Mouse (Mus musculus) lung, postnatal 10 days (tissue): ENCODE results near the gene Cntrl.

Experiments
- DNase-seq: peaks from one replicate; pipeline ENCODE4 v3.0.0; 2021

Cntrl gene

DNA sequence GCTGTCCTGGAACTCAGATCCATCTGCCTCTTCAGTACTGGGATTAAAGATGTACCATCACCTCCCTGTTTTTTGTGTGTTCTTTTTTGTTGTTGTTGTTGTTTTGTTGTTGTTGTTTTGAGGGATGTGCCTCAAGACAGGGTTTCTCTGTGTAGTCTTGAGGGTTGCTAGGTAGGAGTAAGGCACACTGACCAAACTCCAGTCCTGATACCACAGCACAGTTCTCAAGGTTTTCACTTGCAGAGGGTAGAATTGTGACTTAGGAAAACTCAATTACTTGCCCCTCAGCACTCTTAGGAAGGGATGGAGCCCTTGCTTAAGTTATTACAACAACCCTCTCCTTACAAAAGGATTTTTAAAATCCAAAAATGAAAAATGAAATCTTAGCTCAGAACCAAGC lies 22.2 kb downstream of the Cntrl start:
- no peak for DNase-seq

DNA sequence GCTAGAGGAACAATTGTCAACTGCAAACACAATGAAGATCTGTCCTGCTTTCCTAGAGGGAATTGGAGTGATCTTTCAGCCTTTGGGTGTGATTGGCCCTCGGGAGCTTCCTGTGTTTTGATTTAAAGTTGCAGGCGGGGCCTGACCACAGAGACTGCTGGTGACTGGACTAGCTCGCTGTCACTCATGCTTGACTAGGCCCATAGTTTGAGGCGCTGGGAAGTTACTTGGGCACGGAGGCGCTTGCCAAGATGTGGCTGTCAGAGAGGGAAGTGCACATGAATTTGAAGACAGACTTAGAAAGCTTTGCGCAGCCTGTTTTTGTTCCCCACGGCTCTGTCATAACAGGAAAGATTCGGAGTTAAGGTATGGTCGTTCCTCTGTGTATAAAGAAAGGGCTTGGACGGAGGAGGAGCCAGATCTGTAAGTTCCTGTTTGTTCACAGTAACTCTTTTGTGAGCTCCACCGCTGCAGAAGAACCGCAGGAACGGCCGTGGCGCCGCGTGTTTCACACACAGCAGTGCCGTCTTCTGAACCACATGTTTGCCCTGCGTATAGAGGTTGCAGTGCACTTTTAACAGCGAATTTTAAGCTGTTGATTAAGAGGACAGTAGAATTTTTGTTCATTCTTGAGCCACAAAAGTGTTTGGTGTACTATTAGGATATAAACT lies 22.8 kb downstream of the Cntrl start:
- peak; percentile 98 for DNase-seq

DNA sequence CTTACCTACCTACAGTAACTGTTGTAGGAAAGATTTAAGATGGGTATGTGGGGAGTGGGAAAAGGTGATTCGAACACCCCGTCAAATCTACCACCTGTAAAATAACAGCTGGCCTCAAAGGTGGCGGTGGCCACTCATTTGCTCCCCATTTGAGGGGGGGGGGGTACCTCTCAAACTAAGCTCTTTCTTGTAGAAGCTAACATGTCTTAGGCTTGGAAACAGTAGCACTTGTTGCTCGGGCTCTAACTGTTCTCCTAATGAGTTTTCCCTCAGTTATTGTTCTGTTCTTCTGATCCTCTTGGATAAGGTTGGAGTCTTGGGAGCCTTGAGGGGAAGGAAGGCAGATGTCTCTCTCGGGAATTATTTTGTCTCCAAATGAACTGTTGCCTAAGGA lies 23.4 kb downstream of the Cntrl start:
- DNase-seq = no peak

DNA sequence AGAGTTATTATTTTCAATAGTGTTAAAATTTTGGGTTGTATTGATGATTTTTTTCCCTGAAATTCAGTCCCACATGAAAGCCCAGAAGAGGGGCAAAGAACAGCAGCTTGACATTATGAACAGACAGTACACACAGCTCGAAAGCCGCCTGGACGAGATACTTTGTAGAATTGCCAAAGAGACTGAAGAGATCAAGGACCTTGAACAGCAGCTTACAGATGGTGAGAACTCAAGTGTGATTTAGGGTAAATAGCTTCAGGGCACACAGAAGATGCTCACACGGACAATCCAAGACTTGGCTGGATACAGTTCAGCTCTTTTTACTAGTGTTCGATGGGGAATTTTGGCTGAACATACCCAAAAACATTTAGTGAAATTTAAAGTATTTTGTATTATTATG lies 24.6 kb downstream of the Cntrl start:
- no peak for DNase-seq

DNA sequence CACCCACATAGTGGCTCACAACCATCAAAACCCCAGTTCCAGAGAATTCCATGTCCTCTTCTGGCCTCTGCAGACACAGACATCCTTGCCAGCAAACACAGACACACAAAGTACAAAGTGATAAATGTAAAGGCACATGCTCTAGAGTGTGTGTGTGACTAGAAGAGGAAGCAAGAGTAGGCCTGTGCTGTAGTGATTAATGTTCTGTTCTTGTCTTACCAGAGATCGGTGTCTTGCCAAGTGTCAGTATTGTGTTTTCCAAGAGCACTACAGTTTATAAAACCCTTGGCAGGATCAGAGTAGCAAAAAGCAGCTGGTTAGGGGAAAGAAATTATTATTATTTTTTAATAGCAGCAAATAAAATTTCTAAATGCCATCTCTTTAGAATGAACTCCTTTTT lies 29.3 kb downstream of the Cntrl start:
- DNase-seq = no peak

DNA sequence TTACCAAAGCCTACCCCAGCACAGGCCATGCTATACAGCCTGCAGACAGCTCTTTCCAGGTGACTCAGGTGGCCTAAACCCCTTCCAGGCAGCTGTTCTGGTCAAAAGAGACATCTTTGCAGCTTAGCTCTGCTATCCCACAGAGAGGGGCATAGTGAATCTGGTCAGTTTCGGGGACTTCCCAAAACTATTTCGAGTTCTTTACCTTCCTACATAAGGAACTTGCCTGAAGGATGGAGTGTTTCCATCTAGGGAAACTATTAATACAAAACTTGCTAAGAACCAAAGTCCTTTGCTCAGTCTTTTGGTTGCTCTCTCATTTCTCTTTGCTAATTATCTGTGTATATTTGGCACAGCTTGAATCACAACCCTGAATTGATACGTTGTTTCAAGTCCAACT lies 32.4 kb downstream of the Cntrl start:
- no peak for DNase-seq

DNA sequence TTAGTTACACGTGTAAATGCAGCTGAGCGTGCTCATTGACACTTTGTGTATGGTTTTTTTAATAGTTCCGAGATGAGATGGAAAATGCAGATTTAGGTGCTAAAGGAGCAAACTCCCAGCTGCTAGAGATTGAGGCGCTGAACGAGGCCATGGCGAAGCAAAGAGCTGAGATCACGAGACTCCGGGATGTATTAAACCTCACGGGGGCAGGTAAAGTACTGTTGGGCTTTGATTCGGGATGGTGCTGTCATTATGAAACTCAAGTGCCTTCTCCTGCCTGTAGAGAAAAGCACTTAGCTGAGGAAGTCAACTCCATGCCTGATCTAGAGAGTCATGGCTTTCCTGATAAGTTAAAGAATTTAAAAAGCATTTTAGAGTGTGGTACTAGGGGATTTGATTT lies 39.5 kb downstream of the Cntrl start:
- DNase-seq = no peak

DNA sequence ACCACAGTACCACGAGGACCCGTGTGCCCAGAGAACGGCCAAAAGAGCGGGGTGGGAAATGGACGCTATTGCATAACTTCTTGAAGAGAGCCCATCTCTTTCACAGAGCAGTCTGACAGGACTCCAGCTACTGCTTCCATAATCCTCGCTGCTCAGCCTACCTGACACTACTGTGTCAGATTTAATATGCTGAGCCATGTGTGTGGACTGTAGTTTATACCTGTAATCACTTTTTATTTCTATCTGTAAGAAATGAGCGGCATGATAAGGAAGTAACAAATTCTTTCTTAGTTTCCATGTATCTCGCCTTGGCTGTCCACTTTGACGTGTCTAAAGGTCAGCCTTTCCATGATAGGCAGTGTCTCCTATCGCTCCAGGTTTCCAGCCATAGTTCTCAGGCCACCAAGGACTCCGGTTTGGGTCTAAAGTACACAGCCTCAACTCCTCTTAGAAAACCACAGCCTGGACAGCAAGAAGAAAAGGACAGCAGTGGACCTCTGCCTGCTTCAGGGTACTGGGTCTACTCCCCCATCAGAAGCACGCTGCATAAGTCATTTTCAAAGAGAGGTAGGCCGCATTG lies 42.1 kb downstream of the Cntrl start:
- no peak for DNase-seq

DNA sequence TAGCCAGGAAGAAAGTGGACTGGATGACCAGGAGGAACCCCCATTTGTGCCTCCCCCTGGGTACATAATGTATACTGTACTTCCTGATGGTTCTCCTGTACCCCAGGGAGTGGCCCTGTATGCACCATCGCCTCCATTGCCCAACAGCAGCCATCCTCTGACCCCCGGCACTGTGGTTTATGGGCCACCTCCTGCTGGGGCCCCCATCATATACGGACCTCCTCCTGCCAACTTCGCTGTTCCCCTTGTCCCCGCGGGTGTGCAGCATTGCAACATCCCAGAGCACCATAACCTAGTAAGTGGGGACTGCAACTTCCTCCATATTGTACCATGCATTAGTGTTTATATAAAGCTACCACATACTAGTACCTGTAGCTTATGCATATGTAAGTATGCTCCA lies 43.9 kb downstream of the Cntrl start:
- no peak for DNase-seq

DNA sequence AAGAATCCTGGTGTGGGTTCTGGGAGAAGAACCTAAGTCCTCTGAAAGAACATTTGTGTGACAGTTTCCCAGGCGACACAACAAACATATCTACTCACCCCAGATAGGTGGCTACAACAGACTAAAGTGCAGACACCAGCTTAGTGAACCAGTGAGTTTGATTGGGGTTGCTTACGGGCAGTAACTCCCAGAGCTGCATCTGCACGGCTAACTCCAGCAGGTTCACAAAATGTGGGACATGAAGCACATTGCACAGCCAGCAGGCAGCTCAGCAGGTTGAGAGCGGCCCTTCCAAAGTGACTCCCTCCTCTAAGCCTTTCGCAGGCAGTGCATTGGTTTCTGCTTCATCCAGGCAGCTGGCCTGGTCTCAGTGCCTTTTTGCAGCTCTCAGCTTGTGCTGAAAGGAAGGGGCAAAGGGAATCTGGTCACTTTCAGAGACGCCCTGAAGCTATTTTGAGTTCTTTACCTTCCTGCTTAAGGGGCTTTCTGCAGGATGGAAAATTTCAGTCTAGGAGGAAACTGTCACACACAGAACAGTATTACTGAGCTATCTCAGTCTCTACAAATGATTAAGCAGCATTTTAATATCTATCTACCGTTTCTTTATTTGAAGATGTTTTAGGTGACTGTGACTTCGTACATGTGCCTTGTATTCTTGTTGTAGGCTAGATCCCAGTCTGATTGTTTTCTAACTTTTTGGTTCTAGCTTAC lies 44.7 kb downstream of the Cntrl start:
- no peak for DNase-seq

DNA sequence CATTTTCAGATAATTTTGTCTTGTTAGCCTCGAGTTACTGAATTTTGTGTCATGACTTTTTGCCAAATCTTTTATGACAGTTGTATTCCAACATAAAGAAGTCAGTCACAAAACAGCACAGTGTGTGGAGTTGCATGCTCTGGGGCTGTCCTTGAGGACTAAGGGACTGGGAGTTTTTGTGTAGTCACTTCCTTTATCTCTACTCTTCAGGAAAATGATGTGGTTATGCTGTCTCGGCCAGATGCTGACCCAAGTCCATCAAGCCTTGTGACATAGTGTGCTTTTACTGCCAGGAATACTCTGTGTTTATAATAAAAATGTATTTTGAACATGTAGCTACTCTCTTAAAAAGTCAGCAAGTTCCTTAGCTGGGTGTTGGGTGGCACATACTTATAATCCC lies 47.7 kb downstream of the Cntrl start:
- DNase-seq = no peak

DNA sequence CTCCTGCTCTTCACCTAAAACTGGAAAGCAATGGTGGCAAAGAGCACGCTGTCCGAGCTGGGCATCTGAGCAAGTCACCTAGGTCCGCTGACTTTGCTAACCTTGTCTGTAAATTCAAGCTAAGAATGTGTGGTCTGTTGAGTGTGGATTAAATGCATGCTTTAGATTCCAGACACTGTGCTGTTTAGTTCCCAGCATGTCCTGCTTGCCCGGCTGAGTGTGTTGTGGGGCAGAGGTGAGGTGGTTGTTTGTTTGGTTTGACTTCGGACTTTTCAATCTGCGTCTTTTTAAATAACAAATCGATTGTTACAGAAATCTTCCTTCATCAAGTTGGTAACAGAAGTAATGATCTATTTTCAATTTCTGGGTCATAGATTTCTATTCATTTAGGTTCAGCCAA lies 48.5 kb downstream of the Cntrl start:
- no peak for DNase-seq

DNA sequence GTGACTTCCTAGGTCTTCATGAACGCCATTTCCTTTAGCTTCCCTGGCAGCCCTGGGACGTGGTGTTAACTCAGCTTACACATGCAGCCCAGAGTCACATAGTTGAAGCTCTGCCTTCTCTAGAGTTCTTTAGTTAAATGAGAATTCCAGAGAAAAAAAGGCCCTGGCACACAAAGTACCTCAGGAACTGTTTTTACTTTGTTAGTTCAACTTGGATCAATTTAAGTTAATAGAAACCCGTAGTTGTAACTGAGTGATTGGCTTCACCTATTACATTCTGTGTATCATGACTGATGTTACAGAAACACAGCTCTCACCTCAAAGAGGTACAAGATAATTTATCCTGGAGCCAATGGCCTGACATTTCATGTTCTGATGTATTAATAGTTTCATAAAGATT lies 49.1 kb downstream of the Cntrl start:
- no peak for DNase-seq

DNA sequence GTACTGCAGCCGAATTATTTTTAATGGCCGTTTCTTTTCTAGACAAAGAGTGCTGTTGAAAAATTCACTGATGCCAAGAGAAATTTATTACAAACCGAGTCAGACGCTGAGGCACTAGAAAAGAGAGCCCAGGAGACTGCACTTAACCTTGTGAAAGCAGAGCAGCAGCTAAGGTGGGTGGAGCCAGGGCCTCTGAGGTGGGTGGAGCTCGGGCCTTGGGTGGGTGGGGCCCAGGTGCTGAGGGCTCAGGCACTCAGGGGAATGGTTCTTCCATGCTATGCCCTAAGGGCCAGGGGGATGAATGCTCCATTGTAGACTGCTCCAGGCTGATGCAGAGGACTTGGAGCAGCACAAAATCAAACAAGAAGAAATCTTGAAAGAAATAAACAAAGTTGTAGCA lies 50.9 kb downstream of the Cntrl start:
- peak; percentile 62 for DNase-seq

DNA sequence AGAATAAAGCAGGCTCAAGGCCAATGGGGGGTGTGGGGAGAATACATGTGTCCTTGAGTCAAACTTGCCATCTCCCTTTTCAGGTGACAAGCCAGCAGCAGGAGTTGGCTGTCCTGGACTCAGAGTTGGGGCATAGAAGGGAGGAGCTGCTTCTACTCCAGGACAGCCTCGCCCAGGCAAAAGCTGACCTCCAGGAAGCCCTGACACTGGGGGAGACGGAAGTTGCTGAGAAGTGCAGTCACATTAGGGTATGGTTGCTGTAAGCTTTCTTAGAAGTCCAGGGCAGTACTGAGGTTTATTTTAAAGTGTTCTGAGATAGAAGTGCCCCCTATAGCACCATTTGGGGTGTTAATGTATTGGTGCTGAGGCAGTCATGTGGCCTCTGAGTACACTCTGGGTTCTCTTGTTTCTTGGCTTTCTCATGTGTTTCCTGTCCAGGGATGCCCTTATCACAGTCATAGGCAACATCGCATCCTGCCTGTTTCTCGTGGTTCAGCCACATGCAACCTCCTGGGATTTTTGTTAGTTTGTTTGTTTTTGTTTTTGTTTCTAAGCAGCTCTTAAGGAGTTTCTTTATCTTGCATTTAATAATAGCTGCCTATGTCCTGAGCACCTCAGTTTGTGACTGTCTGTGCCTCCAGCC lies 52.7 kb downstream of the Cntrl start:
- DNase-seq = no peak

DNA sequence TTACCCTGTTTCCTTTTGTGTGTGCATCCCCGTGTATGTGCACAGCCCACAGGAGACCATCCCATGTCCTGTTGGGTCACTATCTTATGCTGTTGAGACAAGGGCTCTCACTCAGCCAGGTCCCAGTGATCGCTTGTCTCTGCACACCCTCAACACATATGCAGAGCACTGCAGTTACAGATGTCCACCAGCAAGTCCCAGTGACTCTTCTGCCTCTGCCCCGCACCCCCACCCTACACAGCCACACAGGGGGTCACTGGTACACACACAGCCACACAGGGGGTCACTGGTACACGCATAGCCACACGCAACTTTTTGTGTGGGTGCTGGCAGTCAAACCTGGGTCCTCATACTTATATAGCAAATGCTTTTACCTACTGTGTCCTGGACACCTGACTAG lies 54.1 kb downstream of the Cntrl start:
- no peak for DNase-seq

DNA sequence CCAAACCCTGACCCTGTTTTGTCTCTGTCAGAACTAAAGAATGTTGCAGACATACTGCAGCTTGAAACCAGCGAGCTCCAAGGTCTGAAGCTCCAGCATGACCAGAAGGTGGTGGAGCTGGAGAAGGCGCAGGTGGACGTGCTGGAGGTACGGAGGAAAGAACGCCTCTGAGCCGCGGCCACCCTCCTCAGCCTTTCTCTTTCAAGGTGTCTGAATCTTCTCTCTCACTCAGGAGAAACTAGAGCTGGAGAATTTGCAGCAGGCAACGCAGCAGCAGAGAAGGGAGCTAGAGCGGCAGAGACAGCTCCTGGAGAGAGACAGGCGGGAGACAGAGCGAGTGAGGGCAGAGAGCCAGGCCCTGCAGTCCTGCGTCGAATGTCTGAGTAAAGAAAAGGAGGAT lies 56.1 kb downstream of the Cntrl start:
- DNase-seq = no peak

DNA sequence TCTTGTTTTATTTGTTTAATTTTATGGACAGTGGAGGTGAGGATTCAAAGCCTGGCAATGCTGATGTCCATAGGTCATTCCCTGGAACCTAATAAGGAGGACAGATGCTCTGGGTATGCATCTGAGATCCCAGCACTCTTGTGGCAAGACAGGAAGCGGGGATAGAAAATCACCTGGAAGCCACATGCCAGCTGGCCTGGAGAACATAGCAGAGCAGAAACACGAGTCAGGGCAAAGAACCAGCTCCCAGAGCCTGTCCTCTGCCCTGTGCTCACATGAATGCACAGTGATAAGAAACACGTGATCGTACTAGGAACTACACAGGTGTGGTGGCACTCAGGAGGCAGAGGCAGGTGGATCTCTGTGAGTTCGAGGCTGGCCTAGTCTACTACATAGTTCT lies 57.5 kb downstream of the Cntrl start:
- no peak for DNase-seq

DNA sequence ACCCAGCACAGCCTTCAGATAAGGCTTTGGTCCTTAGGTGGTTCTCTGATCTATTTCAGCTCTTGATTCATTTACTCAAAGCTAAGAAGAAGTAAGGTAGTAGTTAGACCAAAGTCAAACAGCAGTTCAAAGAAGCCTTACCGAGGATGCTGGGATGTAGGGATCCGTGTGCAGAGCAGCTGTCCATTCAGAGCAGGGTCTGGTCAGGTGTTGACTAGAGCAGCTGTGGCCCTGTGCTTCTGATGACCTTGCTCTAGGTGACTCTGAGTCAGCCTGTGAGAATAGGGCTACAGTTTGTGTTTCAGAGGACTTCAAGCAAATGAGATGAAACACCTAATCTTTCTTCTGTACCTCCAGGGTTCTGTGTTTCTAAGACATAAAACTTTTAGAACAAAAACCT lies 60.2 kb downstream of the Cntrl start:
- DNase-seq = no peak

DNA sequence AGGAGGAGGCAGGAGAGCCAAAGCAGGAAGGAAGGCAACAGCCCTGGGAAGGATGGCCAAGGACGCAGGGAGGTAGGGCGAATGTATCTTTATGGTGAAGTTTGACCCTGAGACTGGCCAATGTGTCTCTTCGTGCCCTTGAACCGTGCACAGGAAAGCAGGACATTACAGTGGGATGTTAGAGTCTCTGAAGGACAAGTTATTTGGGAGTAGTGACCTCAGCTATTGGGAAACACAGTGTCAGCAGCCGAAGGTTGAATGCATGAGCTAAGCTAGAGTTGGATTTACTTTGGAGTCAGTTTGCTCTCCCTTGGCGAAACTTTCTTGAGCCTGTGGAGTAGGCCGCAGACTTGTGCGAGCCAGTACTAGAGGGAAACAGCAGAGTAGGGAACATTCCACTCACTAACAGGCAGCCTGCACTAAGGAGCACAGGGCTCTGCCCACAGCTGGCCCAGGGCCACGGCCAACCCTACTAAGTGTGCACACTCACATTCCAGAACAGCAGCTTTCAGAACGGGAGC lies 62.1 kb downstream of the Cntrl start:
- peak; percentile 80 for DNase-seq

DNA sequence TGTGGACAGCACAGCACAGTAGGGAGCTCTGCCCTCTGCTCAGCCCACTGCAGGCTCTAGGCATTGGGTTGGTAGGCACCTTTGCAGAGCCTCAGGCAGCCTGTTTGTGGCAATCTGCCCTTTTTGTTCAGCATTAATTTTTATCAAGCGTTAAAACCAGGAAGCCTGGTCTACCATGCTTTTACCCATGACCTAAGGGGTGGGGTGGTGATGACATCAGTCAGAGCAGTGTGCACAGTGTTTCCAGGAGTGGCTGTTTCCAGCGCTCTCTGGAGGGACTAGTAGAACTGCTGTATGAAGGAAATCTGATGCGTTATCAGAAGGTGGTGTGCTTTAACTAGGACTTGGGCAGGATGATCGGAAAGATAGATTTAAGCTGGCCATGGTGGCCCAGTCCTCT lies 63.0 kb downstream of the Cntrl start:
- no peak for DNase-seq

DNA sequence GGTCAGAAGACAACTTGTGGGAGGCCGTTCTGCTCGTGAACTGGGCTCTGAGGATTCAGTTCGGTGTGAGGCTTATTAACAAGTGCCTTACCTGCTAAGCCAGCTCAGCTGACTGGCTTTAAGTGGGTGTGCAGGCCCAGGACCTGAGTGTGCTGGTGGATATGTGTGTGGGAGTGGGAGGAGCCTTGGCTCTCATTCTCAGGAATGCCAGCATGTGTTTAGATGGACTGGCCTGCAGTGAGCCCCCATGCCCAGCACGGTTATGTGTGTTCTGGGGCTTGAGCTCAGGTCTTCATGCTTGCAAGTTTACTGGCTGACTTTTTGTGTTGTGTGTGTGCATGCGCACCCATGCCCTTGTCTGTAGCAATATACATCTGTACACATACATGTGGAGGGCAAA lies 64.4 kb downstream of the Cntrl start:
- DNase-seq = no peak

DNA sequence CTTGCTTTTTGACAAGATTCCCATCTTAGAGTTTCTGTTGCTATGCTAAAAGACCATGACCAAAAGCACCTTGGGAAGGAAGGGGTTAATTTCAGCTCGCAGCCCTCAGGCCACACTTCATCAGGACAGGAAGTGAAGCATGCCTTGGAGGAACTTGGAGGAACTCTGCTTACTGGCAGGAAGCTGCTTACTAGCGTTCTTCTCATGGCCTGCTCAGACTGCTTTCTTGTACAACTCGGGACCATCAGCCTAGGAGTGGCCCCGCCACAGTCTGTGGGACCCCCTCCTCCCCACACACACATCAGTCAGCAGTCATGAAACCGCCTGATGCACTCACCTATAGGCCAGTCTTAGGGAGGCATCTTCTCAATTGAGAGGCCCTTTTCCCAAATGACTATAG lies 64.8 kb downstream of the Cntrl start:
- peak; percentile 53 for DNase-seq
